Mouse (Mus musculus) liver, embryonic 14.5 days (tissue): ENCODE results near the gene Otud6a.

Source experiments
- CTCF ChIP-seq: IDR thresholded peaks from 2 replicates; pipeline ENCODE4 v1.5.1; 2016; ENCODE audit warnings: antibody characterized with exemption, low read depth, control low read depth
- EP300 ChIP-seq: IDR thresholded peaks from 2 replicates; pipeline ENCODE4 v1.6.1; 2016; ENCODE audit warnings: antibody characterized with exemption, low read depth

- TF ChIP-seq CTCF: no peak
- TF ChIP-seq EP300: no peak
Observed at GRCm38 (mm10) chrX:100470126-100470525, 41.3 kb downstream of the Otud6a start.
